Mouse (Mus musculus) testis, postnatal 10 days (tissue): Measurements from ENCODE around the gene Gm13283.
"Not testable (repeated sequence)": the region's sequence is repeated elsewhere in the genome, so short reads cannot be mapped to it uniquely, and the experiment has no call there.

Experiments used
- DNase-seq: peaks from one replicate; pipeline ENCODE4 v3.0.0; 2021; ENCODE audit warnings: low spot score

The Gm13283 gene

GRCm38 (mm10) chr4:88763384-88764018, 3.6 kb downstream of the Gm13283 start:
- DNase-seq = not testable (repeated sequence)

GRCm38 (mm10) chr4:88773534-88773933, 13.6 kb downstream of the Gm13283 start, which contains the start of gene Gm13290:
Gene Gm13290 (plus strand): TSS chr4:88773834.
- DNase-seq = not testable (repeated sequence)

- DNase-seq = not testable (repeated sequence)
These were observed 16.7 kb downstream of the Gm13283 start, which contains the start of gene Gm13289 for GRCm38 (mm10) chr4:88776622-88777021. Gene Gm13289 (plus strand): TSS chr4:88776922.

- not testable (repeated sequence) for DNase-seq
These were observed 19.6 kb downstream of the Gm13283 start, which contains the start of gene Gm13272 for GRCm38 (mm10) chr4:88779550-88779949. Gene Gm13272 (plus strand): TSS chr4:88779850.

- DNase-seq = not testable (repeated sequence)
These were observed 20.4 kb downstream of the Gm13283 start for GRCm38 (mm10) chr4:88780320-88780719.

GRCm38 (mm10) chr4:88781831-88782230, 21.9 kb downstream of the Gm13283 start, which contains the start of gene Ifnz:
Gene Ifnz (plus strand): TSS chr4:88782131.
- not testable (repeated sequence) for DNase-seq

- DNase-seq = not testable (repeated sequence)
These were observed 22.4 kb downstream of the Gm13283 start for GRCm38 (mm10) chr4:88782335-88782734.

GRCm38 (mm10) chr4:88785409-88785808, 25.5 kb downstream of the Gm13283 start, which contains the start of gene Gm13276:
Gene Gm13276 (plus strand): TSS chr4:88785709.
- not testable (repeated sequence) for DNase-seq

- peak; percentile 54 for DNase-seq
These were observed 28.5 kb downstream of the Gm13283 start, which contains the start of gene Gm13277 for GRCm38 (mm10) chr4:88788402-88788801. Gene Gm13277 (plus strand): TSS chr4:88788632.

- not testable (repeated sequence) for DNase-seq
These were observed 31.3 kb downstream of the Gm13283 start, which contains the start of gene Gm13278 for GRCm38 (mm10) chr4:88791250-88791649. Gene Gm13278 (plus strand): TSS chr4:88791550.

GRCm38 (mm10) chr4:88793936-88794675, 34.2 kb downstream of the Gm13283 start, which contains the start of gene Gm13275:
Gene Gm13275 (plus strand): TSS chr4:88794487.
- DNase-seq = peak; percentile 69

- not testable (repeated sequence) for DNase-seq
These were observed 37.2 kb downstream of the Gm13283 start, which contains the start of gene Gm13279 for GRCm38 (mm10) chr4:88797097-88797496. Gene Gm13279 (plus strand): TSS chr4:88797397.

- not testable (repeated sequence) for DNase-seq
These were observed 39.4 kb downstream of the Gm13283 start, which contains the start of gene Gm13285 for GRCm38 (mm10) chr4:88799365-88799764. Gene Gm13285 (plus strand): TSS chr4:88799665.

- not testable (repeated sequence) for DNase-seq
These were observed 43.0 kb downstream of the Gm13283 start, which contains the start of gene Gm13287 for GRCm38 (mm10) chr4:88802954-88803353. Gene Gm13287 (plus strand): TSS chr4:88803254.

GRCm38 (mm10) chr4:88805231-88805630, 45.3 kb downstream of the Gm13283 start, which contains the start of gene Gm13288:
Gene Gm13288 (plus strand): TSS chr4:88805531.
- not testable (repeated sequence) for DNase-seq

- not testable (repeated sequence) for DNase-seq
These were observed 45.8 kb downstream of the Gm13283 start for GRCm38 (mm10) chr4:88805761-88806160.
